In genomic region chr2:33371648-33372408, GRCm38 (mm10) we compare ENCODE assay signal across 8 mouse cellular contexts. TPM values are rescaled to one million over a fixed set of nuclear protein-coding genes. Genes with fewer than 3 reads are reported as not detected.
DNase-seq lines count a peak whose midpoint lies in the region; ATAC-seq and TF ChIP-seq lines count a peak whose summit lies in the region.

No protein-coding gene starts in this region.

- TF ChIP-seq CTCF in midbrain, postnatal 0 days (IDR thresholded peaks at IDR 0.05): no peak

- peak overlapping the region; percentile 74 for H3K4me3 ChIP-seq in kidney, embryonic 15.5 days (replicated peaks)
- H3K4me3 ChIP-seq in hindbrain, embryonic 14.5 days (replicated peaks; ENCODE audit: low read length): peak overlapping the region; percentile 54
- H3K4me3 ChIP-seq in midbrain, postnatal 0 days (ENCODE audit: low read depth, low read length): peak overlapping the region; percentile 65; the same call in 1 of the 2 replicates

- H3K9me3 ChIP-seq in kidney, embryonic 15.5 days (replicated peaks): no peaks in the 10 kb centered on the region
- H3K9me3 ChIP-seq in hindbrain, embryonic 14.5 days (ENCODE audit: control insufficient read depth, low read length): 0 out of 2 replicates have a peak, but pooled peaks cover 3% of the 10 kb centered on the region
- no peaks in the 10 kb centered on the region for H3K9me3 ChIP-seq in midbrain, postnatal 0 days (ENCODE audit: low read length)

- peak overlapping the region; percentile 80 for H3K4me2 ChIP-seq in kidney, embryonic 15.5 days
- H3K4me2 ChIP-seq in hindbrain, embryonic 14.5 days (replicated peaks): peak overlapping the region; percentile 60
- H3K4me2 ChIP-seq in midbrain, postnatal 0 days (ENCODE audit: low read depth, low read length, poor library complexity, severe bottlenecking): peak overlapping the region; percentile 67

- no peak for DNase-seq in kidney, adult 8-10 months
- DNase-seq in brain, adult 2 months (ENCODE audit: low read depth, low spot score): peak; percentile 58
- DNase-seq in hindbrain, embryonic 14.5 days (ENCODE audit: low spot score): no peak
- no peak for DNase-seq in midbrain, postnatal 0 days (ENCODE audit: low spot score)
- no peak for DNase-seq in gastrocnemius, adult 8-10 months (ENCODE audit: low spot score in 2 of 2)
- no peak for DNase-seq in adrenal gland, adult 18-20 months (ENCODE audit: low spot score in 2 of 2)

- peaks cover 10% of the 10 kb centered on the region; the same call in 1 of the 2 replicates for H3K4me1 ChIP-seq in kidney, embryonic 15.5 days
- peaks cover 13% of the 10 kb centered on the region; the same call in 1 of the 2 replicates for H3K4me1 ChIP-seq in hindbrain, embryonic 14.5 days (replicated peaks; ENCODE audit: control insufficient read depth, insufficient read depth, low read length)
- H3K4me1 ChIP-seq in midbrain, postnatal 0 days (ENCODE audit: insufficient read depth, low read length): no peaks in the 10 kb centered on the region

- H3K9ac ChIP-seq in kidney, embryonic 15.5 days: no peak overlapping the region
- H3K9ac ChIP-seq in hindbrain, embryonic 14.5 days: peak overlapping the region; percentile 14; the same call in 1 of the 2 replicates
- H3K9ac ChIP-seq in midbrain, postnatal 0 days (replicated peaks; ENCODE audit: low read length, poor library complexity, severe bottlenecking): no peak overlapping the region

- no peaks in the 10 kb centered on the region for H3K36me3 ChIP-seq in kidney, embryonic 15.5 days
- H3K36me3 ChIP-seq in hindbrain, embryonic 14.5 days (replicated peaks; ENCODE audit: control insufficient read depth, insufficient read depth): peaks cover 14% of the 10 kb centered on the region
- H3K36me3 ChIP-seq in midbrain, postnatal 0 days (ENCODE audit: insufficient read depth, low read length): no peaks in the 10 kb centered on the region

- 32% methylated on average over 17 of the region's 18 CpGs for WGBS in kidney, embryonic 15.5 days
- WGBS in hindbrain, embryonic 14.5 days: 30% methylated on average over 18 of the region's 18 CpGs
- WGBS in midbrain, postnatal 0 days: 33% methylated on average over 15 of the region's 18 CpGs

- no peak overlapping the region for H3K27ac ChIP-seq in kidney, embryonic 15.5 days
- peak overlapping the region; percentile 96 for H3K27ac ChIP-seq in hindbrain, embryonic 14.5 days
- peak overlapping the region; percentile 75 for H3K27ac ChIP-seq in midbrain, postnatal 0 days (ENCODE audit: low read depth, low read length)

- no peaks in the 10 kb centered on the region for H3K27me3 ChIP-seq in kidney, embryonic 15.5 days
- H3K27me3 ChIP-seq in hindbrain, embryonic 14.5 days (ENCODE audit: control insufficient read depth, insufficient read depth, low read length): no peaks in the 10 kb centered on the region
- H3K27me3 ChIP-seq in midbrain, postnatal 0 days (ENCODE audit: insufficient read depth, low read length): no peaks in the 10 kb centered on the region

- ATAC-seq in kidney, embryonic 15.5 days (replicated peaks; ENCODE audit: low FRiP score): no peak
- ATAC-seq in hindbrain, embryonic 14.5 days (ENCODE audit: low FRiP score): no peak
- no peak for ATAC-seq in midbrain, postnatal 0 days (ENCODE audit: low FRiP score)
- ATAC-seq in monocyte, adult 5-6 weeks (replicated peaks; ENCODE audit: insufficient number of reproducible peaks, low FRiP score, low TSS enrichment, poor library complexity, severe bottlenecking): no peak

RNA-seq across cellular contexts. Expression of gene Ralgps1, which starts 0.5 kb away (rescaled TPM):
- polyA plus RNA-seq in kidney, embryonic 15.5 days (2015; fragmentation: Nextera tagmentation; extraction: Ambion mirVana): 5.5 and 5.9 TPM in 2 replicates
- 57.0 and 63.1 TPM in 2 replicates for polyA plus RNA-seq in hindbrain, embryonic 14.5 days (2014; fragmentation: Nextera tagmentation; extraction: Ambion mirVana)
- 74.6 and 88.7 TPM in 2 replicates for total RNA-seq in midbrain, postnatal 0 days (2014; rRNA removed)
- 26.2 and 26.4 TPM in 2 replicates for polyA plus RNA-seq in midbrain, postnatal 0 days (2015; fragmentation: Nextera tagmentation; extraction: Ambion mirVana)
- 1.9 to 3.7 TPM (median 3.5 TPM) in 3 replicates for total RNA-seq in monocyte, adult 5-6 weeks (2017)
- 1 to 10 TPM; 1.8 to 3.2 (median 2.2) TPM for total RNA-seq in gastrocnemius, adult 8-10 months (2022)
- 1 to 10 TPM; 5.1 to 5.7 TPM for total RNA-seq in adrenal gland, adult 18-20 months (2021)

RNA-seq across cellular contexts. Expression of gene Zbtb34, which starts 59.3 kb away (rescaled TPM):
- polyA plus RNA-seq in kidney, embryonic 15.5 days (2015; fragmentation: Nextera tagmentation; extraction: Ambion mirVana): 6.0 and 6.9 TPM in 2 replicates
- polyA plus RNA-seq in hindbrain, embryonic 14.5 days (2014; fragmentation: Nextera tagmentation; extraction: Ambion mirVana): 10.6 and 11.2 TPM in 2 replicates
- total RNA-seq in midbrain, postnatal 0 days (2014; rRNA removed): 24.9 and 25.3 TPM in 2 replicates
- polyA plus RNA-seq in midbrain, postnatal 0 days (2015; fragmentation: Nextera tagmentation; extraction: Ambion mirVana): 3.1 and 3.8 TPM in 2 replicates
- 5.4 to 9.3 TPM (median 6.6 TPM) in 3 replicates for total RNA-seq in monocyte, adult 5-6 weeks (2017)
- 1 to 10 TPM; 3.5 to 4.5 (median 3.9) TPM for total RNA-seq in gastrocnemius, adult 8-10 months (2022)
- 1 to 10 TPM; 5.6 to 8.2 TPM for total RNA-seq in adrenal gland, adult 18-20 months (2021)

Comparison
In these comparisons a context has a peak if more than half of its experiments do, and no peak if none do; other contexts are left out.
1. RNA of gene Ralgps1, which starts 0.5 kb away (total RNA-seq): 74.6 to 88.7 TPM in midbrain, postnatal 0 days; 5.1 to 5.7 TPM in adrenal gland, adult 18-20 months, 1.8 to 3.2 TPM in gastrocnemius, adult 8-10 months and 1.9 to 3.7 TPM in monocyte, adult 5-6 weeks; every median in the first group is over 10 times any median in the second.
2. Peak in every context shown above with its lines, with median percentiles within 50 percentile points of each other: H3K4me2 ChIP-seq and H3K4me3 ChIP-seq.